Mouse (Mus musculus) CD4-positive, CD25-positive, alpha-beta regulatory T cell, adult 4 months (primary cell): Measurements from ENCODE around the gene Dync1i2. TPM values are rescaled to one million over a fixed set of nuclear protein-coding genes. Genes with fewer than 3 reads are reported as not detected.

Source experiments
- ATAC-seq: one replicate; pipeline ENCODE4 v1.8.0; 2017
- polyA plus RNA-seq, 2 experiments: library from polyadenylated mRNA; unstranded; fragments of 100-300 nt; shearing (Covaris generic); gene quantifications; one replicate each; pipeline ENCODE4 v1.2.1; 2017

The Dync1i2 gene
- polyA plus RNA-seq, 2 experiments from 2014 or later = 85.0 to 94.7 TPM

DNA sequence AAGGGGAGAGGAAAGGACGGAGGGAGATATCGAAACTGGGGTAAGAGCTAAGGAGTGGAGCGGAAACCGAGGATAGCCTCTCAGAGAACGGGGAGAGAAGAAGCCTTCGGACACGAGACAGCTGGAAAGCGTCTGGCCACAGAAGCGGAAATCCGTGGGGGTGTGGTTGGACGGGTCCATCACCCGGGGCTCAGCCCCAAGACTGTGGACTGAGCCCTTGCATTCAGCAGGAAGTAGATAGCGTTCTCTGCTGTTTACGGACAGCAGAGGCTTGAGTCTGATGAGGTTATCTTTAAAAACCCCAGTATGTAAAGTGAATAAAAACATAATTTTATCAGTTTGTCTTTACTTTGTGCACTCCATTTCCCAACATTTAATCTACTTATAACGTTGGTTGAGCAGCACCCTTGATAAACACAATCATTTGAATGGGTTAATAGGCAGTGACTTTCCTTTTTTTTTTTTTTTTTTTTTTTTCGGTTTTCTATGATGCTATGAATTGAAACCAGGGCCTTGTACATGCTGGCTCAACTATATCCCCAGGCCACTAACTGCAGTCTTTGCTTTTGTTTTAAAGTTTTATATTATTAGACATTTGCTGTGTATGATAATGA lies 7.6 kb upstream of the Dync1i2 start:
- no peak for ATAC-seq

DNA sequence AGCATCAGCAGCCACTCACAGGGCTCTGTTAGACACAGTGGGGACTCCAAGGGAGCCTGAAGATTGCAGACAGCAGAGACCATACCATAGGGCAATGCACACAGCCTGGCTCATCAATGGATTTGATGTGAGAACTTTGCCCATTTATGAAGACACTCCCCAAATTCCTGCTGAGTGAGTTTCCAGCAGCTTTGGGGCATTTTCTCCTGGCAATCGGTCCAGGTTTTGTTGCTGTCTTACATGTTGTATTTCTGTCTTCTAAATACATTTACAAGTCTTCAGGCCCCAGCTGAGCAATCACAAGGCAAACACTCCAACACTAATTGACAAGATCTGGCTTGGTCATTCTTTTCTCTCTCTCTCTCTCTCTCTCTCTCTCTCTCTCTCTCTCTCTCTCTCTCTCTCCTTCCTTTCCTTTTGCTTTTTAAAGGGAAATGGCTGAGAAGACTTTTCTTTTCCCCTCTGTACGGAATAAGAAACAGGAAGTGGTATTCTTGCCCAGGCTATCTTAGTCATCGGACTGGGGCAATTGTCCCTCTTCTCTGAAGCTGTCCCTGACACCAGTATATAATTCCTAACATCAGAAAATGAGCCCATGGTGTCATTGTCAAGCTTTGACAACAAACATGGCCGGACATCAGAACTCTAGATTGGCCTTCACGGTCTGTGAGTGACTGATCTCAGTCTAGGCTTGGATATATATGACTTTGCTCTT lies 2.3 kb upstream of the Dync1i2 start:
- no peak for ATAC-seq

- ATAC-seq = no peak
These were observed 410 bp upstream of the Dync1i2 start for GRCm38 (mm10) chr2:71211096-71211495.

DNA sequence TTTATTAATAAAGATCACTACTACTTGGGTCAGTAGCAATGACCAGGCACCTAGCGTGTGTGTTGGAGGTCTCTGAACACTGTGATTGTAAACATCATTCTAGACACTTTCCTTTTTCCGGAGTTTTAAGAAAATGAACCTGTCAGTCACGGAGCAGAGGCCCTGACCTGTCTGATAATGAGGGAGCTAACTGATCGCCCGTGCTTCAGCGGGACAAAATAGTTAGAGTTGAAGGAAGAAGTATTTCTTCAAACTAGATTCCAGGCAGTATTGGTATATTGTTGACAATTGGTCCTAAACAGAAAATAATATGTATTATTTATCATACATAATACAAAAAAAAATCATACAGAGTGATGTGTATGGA lies 837 bp downstream of the Dync1i2 start:
- no peak for ATAC-seq

GRCm38 (mm10) chr2:71221020-71221419 lies 9.5 kb downstream of the Dync1i2 start:
- ATAC-seq = no peak

DNA sequence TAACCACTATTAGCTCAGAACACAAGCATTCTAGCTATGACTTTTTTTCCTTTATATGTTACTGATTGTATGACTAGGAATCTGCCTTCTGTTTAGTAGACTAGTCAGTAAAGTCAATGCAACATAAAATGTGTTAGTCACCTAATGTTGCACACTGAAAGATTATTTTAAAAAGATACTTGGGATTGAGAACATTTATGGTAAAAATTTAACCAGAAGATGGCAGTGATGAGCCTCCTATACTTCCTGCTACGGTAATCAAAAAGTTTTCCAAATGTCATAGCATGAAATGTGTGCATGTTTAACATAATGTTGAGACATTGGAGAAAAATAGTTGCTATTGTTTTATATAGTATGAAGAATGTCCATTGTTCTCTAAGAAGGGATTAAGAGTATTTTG lies 15.9 kb downstream of the Dync1i2 start:
- ATAC-seq = peak; percentile 39

DNA sequence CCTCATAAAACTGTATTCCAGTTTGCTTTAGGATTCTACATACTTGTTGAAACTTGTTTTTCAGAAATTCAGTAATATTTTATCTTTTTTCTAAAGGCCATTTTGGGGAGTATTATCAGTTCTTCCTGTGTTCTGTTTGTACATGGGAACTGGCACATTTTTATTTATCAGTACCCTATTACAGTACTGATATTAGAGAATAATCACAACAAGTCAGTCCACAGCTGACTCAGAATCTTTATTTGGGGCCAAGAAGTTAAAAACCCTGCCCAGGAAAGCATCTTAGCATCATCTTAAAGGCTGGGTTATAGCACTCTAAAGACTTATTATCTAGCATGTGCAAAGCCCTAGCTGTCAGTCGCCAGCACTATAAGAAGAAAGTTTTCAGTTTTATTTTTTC lies 18.1 kb downstream of the Dync1i2 start:
- ATAC-seq = no peak

DNA sequence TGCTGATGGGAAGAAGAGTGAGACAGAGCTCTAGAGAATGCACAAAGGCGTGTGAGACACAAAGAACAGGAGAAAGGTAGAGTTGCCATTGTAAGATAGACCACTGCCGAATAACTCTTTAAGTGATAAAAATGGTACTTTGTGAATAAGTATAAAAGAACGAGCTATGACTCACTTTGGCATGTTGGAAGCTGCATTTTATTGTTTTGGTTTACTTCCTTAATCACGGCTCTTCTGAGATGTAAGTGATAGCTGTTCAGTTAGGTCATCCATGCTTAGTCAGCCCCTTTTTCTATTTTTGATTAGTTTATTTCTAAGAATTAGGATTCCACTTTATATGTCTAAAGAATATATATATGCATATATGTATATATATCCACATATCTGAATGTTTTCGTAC lies 20.4 kb downstream of the Dync1i2 start:
- no peak for ATAC-seq

DNA sequence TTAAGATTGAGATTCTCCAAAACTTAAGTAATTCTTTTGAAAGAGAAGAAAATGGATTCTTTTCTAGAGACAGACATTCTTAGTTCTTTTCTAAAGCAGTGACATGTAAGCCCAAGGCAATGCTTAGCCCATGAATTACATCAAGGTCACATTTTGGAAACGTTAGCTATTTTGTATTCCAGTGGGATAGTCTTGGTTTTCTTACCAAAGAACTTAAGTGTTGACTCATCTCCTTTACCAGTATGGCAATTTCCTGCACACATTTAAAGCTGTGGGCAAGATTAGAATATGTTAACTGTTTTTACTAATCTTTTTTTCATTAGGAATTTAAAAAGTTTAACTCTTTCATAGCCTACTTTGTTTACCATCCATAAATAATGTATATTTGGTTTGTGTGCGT lies 21.5 kb downstream of the Dync1i2 start:
- ATAC-seq = no peak

GRCm38 (mm10) chr2:71235420-71235819 lies 23.9 kb downstream of the Dync1i2 start:
- no peak for ATAC-seq

DNA sequence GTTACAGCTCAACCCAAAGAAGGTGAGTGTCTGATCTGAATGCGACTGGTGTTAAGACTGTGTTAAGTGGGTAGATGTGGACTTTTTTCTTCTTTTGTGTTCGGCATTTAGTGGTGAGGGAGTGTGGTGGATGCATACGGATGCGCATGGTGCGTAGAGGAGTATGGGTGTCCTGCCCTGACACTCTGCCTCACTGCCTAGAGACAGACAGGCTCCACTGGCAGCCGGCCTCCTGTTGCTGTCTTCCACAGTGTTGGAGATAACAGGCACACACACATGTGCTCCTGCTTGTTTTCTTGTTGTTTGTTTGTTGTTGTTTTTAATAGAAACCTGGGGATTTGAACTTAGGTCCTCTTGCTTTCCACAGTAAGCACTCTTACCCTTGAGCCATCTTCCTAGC lies 24.5 kb downstream of the Dync1i2 start:
- ATAC-seq = no peak

GRCm38 (mm10) chr2:71241505-71241904 lies 30.0 kb downstream of the Dync1i2 start:
- no peak for ATAC-seq

DNA sequence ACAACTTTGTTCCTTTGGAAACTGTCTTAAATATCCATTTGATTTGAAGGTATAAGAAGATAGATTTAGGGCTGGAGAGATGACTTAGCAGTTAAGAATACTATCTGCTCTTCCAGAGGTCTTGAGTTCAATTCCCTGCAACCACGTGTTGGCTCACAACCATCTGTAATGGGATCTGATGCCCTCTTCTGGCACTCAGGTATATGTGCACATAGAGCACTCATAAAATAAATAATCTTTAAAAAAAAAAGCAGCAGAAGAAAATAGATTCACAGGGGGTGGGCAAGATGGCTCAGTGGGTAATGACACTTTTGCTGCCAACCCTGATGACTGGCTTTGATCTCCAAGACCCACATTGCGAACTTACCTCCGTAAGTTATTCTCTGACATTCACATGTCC lies 30.7 kb downstream of the Dync1i2 start:
- ATAC-seq = no peak

GRCm38 (mm10) chr2:71243058-71243672 lies 31.7 kb downstream of the Dync1i2 start:
- no peak for ATAC-seq

GRCm38 (mm10) chr2:71244807-71245206 lies 33.3 kb downstream of the Dync1i2 start:
- ATAC-seq = no peak

GRCm38 (mm10) chr2:71245416-71245815 lies 33.9 kb downstream of the Dync1i2 start:
- ATAC-seq = no peak

GRCm38 (mm10) chr2:71246096-71246495 lies 34.6 kb downstream of the Dync1i2 start:
- no peak for ATAC-seq

GRCm38 (mm10) chr2:71248071-71248470 lies 36.6 kb downstream of the Dync1i2 start:
- no peak for ATAC-seq

DNA sequence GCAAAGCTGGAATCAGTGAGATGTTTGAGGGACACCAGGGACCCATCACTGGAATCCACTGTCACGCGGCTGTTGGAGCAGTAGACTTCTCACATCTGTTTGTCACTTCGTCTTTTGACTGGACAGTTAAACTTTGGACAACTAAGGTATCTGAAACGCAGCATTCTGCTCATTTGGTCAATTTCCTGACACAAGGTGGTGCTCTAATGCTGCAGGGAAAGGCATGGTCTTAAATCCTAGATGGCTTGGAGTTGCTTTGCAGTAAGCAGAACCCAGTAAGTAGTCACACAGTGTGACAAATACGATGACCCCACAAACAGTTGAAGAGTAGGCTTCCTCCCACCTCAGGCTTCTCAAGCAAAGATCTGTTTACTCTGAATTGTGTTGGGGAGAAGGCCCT lies 39.3 kb downstream of the Dync1i2 start:
- ATAC-seq = no peak

- ATAC-seq = no peak
These were observed 43.3 kb downstream of the Dync1i2 start for GRCm38 (mm10) chr2:71254836-71255235.

DNA sequence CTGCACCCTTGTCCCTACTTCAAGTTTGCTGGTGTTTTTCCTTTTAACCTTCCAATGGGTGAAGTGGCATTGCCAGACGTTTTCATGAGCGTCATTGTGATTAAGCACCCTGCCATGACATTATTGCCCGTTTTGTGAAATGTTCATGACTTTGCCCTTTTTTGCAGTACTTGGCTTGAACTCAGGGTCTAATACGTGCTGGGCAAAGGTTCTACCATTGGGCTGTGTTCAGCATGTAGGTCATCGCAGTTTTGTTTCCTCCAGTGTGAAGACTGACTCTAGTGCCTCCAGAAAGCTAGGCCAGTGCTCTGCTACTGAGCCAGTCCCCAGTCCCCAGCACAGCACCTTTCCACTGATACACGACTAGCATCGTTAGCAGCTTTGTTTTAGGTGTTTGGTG lies 45.1 kb downstream of the Dync1i2 start:
- ATAC-seq = no peak

DNA sequence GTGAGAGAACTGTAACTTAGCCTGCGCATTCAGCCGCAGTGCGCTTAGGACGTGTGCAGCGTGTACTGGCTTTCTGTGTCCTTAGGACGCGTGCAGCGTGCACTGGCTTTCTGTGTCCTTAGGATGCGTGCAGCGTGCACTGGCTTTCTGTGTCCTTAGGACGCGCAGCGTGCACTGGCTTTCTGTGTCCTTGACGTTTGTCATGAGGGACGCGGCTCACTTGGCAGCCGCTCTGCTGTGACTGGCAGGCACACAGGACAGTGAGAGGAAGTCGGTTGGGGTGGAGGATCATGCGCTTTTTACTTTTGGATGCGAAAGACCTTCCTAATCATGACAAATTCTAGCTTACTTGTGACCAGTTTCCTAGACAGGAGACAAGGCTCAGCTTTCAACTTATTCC lies 53.1 kb downstream of the Dync1i2 start:
- no peak for ATAC-seq

DNA sequence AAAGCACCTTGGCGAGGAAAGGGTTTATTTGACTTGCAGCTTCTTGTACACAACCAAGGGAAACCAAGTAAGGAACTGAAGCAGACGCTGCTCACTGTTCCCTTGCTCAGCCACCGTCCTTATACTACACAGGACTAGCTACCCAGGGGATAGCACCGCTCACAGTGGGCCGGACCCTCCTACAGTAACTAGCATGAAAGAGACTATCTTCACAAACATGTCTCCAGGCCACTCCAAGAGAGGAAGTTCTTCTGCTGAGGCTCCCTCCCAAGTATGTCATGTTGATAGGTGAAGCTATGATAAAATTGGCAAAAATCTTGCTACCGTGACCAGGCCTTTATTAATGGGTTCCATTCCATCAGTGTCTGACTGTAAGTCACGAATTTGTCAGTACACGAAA lies 57.2 kb downstream of the Dync1i2 start:
- no peak for ATAC-seq

- no peak for ATAC-seq
These were observed 57.8 kb downstream of the Dync1i2 start for GRCm38 (mm10) chr2:71269332-71269731.
